Mouse (Mus musculus): ENCODE data around the gene Dpy19l1. TPM values are rescaled to one million over a fixed set of nuclear protein-coding genes. Genes with fewer than 3 reads are reported as not detected.

The Dpy19l1 gene
- polyA plus RNA-seq (2012; rRNA removed): 12.5 and 17.9 TPM in 2 replicates
- polyA plus RNA-seq (2014; fragmentation: Nextera tagmentation; extraction: Ambion mirVana): 10.9 and 15.2 TPM in 2 replicates

GRCm38 (mm10) chr9:24503067-24503857, at the start of gene Dpy19l1:
TSS of gene Dpy19l1 (minus strand) at chr9:24503140.
- H3K4me2 ChIP-seq (ENCODE audit: low read depth): peak within 1 kb of the TSS; percentile 90
- TF ChIP-seq CTCF (IDR thresholded peaks at IDR 0.05; ENCODE audit: low read depth) (no peak), EP300 (IDR thresholded peaks at IDR 0.05; ENCODE audit: low read depth) (no peak)
- ATAC-seq (ENCODE audit: insufficient read depth): peak; percentile 94
- no peaks in the 10 kb centered on the region for H3K36me3 ChIP-seq (replicated peaks; ENCODE audit: control insufficient read depth, insufficient read depth, low read depth)
- peaks cover 24 to 33% of the 10 kb centered on the region in 2 experiments for H3K4me1 ChIP-seq (replicated peaks; ENCODE audit: control insufficient read depth in 2 of 2, insufficient read depth in 2 of 2, low read length in 1 of 2)
- H3K27me3 ChIP-seq (ENCODE audit: control insufficient read depth, insufficient read depth, low read length): no peaks in the 10 kb centered on the region
- peak within 1 kb of the TSS; percentile 59 for H3K27ac ChIP-seq
- H3K9me3 ChIP-seq (ENCODE audit: control insufficient read depth, low read length): no peaks in the 10 kb centered on the region
- DNase-seq (ENCODE audit: low read depth in 3 of 3, low spot score in 3 of 3): peak; percentile 82 to 84 (median 83)
- H3K4me3 ChIP-seq (ENCODE audit: insufficient read depth in 1 of 2, low read depth in 2 of 2, low read length in 2 of 2): peak within 1 kb of the TSS; percentile 85 to 86
- under 1% methylated on average over 90 of the region's 99 CpGs for WGBS (ENCODE audit: insufficient replicate concordance)
- peak within 1 kb of the TSS; percentile 88 for H3K9ac ChIP-seq (replicated peaks)

GRCm38 (mm10) chr9:24538159-24538558, 35.2 kb upstream of the Dpy19l1 start:
- DNase-seq (ENCODE audit: low read depth in 3 of 3, low spot score in 3 of 3): no peak
- Histone ChIP-seq H3K27me3 (ENCODE audit: control insufficient read depth, insufficient read depth, low read length) (no peaks in the 10 kb centered on the region), H3K9ac (replicated peaks) (no peak overlapping the region), H3K36me3 (replicated peaks; ENCODE audit: control insufficient read depth, insufficient read depth, low read depth) (no peaks in the 10 kb centered on the region), H3K27ac (no peak overlapping the region), H3K4me1 (replicated peaks; ENCODE audit: control insufficient read depth in 2 of 2, insufficient read depth in 2 of 2, low read length in 1 of 2) (no peaks in the 10 kb centered on the region), H3K4me3 (ENCODE audit: insufficient read depth in 1 of 2, low read depth in 2 of 2, low read length in 2 of 2) (no peak overlapping the region), H3K9me3 (ENCODE audit: control insufficient read depth, low read length) (no peaks in the 10 kb centered on the region), H3K4me2 (ENCODE audit: low read depth) (no peak overlapping the region)
- no peak for ATAC-seq (ENCODE audit: insufficient read depth)
- WGBS (ENCODE audit: insufficient replicate concordance): 25% methylated on average over 2 of the region's 2 CpGs
- TF ChIP-seq CTCF (IDR thresholded peaks at IDR 0.05; ENCODE audit: low read depth) (no peak), EP300 (IDR thresholded peaks at IDR 0.05; ENCODE audit: low read depth) (no peak)

GRCm38 (mm10) chr9:24516575-24517139, 13.7 kb upstream of the Dpy19l1 start:
- TF ChIP-seq EP300 (IDR thresholded peaks at IDR 0.05; ENCODE audit: low read depth): no peak
- peak; percentile 82 for TF ChIP-seq CTCF (IDR thresholded peaks at IDR 0.05; ENCODE audit: low read depth)
- DNase-seq (ENCODE audit: low read depth in 3 of 3, low spot score in 3 of 3): no peak
- ATAC-seq (ENCODE audit: insufficient read depth): peak; percentile 47; the same call in 1 of the 2 replicates
- no peak overlapping the region for H3K27ac ChIP-seq
- no peak overlapping the region for H3K4me3 ChIP-seq (ENCODE audit: insufficient read depth in 1 of 2, low read depth in 2 of 2, low read length in 2 of 2)
- H3K9me3 ChIP-seq (ENCODE audit: control insufficient read depth, low read length): no peaks in the 10 kb centered on the region
- no peak overlapping the region for H3K4me2 ChIP-seq (ENCODE audit: low read depth)
- no peak overlapping the region for H3K9ac ChIP-seq (replicated peaks)
- H3K27me3 ChIP-seq (ENCODE audit: control insufficient read depth, insufficient read depth, low read length): no peaks in the 10 kb centered on the region
- H3K36me3 ChIP-seq (replicated peaks; ENCODE audit: control insufficient read depth, insufficient read depth, low read depth): no peaks in the 10 kb centered on the region
- peaks cover 0 to 3% of the 10 kb centered on the region in 2 experiments; a peak in 1 of 4 replicates for H3K4me1 ChIP-seq (replicated peaks; ENCODE audit: control insufficient read depth in 2 of 2, insufficient read depth in 2 of 2, low read length in 1 of 2)
- 48% methylated on average over 10 of the region's 10 CpGs for WGBS (ENCODE audit: insufficient replicate concordance)

- ATAC-seq (ENCODE audit: insufficient read depth) (no peak), DNase-seq (ENCODE audit: low read depth in 3 of 3, low spot score in 3 of 3) (no peak)
- no peak overlapping the region for H3K27ac ChIP-seq
- H3K36me3 ChIP-seq (replicated peaks; ENCODE audit: control insufficient read depth, insufficient read depth, low read depth): no peaks in the 10 kb centered on the region
- no peaks in the 10 kb centered on the region for H3K27me3 ChIP-seq (ENCODE audit: control insufficient read depth, insufficient read depth, low read length)
- no peak overlapping the region for H3K9ac ChIP-seq (replicated peaks)
- TF ChIP-seq CTCF (IDR thresholded peaks at IDR 0.05; ENCODE audit: low read depth): no peak
- TF ChIP-seq EP300 (IDR thresholded peaks at IDR 0.05; ENCODE audit: low read depth): no peak
- H3K9me3 ChIP-seq (ENCODE audit: control insufficient read depth, low read length): no peaks in the 10 kb centered on the region
- H3K4me1 ChIP-seq (replicated peaks; ENCODE audit: control insufficient read depth in 2 of 2, insufficient read depth in 2 of 2, low read length in 1 of 2): peaks cover 0 to 3% of the 10 kb centered on the region in 2 experiments; a peak in 1 of 4 replicates
- 62% methylated on average over 5 of the region's 5 CpGs for WGBS (ENCODE audit: insufficient replicate concordance)
- no peak overlapping the region for H3K4me2 ChIP-seq (ENCODE audit: low read depth)
- no peak overlapping the region for H3K4me3 ChIP-seq (ENCODE audit: insufficient read depth in 1 of 2, low read depth in 2 of 2, low read length in 2 of 2)
Measured at GRCm38 (mm10) chr9:24514078-24514469, 11.1 kb upstream of the Dpy19l1 start.
